Mouse (Mus musculus) large intestine, adult 2 months (tissue): ENCODE results near the gene Zfp219. TPM values are rescaled to one million over a fixed set of nuclear protein-coding genes. Genes with fewer than 3 reads are reported as not detected.
"Not testable (repeated sequence)": the region's sequence is repeated elsewhere in the genome, so short reads cannot be mapped to it uniquely, and the experiment has no call there.

Source experiments
- DNase-seq: peaks from one replicate; pipeline ENCODE4 v3.0.0-alpha.2; 2012; ENCODE audit warnings: low read depth, low spot score
- WGBS: fragments of 180-500 bp; shearing (Covaris S2); methylation state at CpG from one replicate; pipeline ENCODE4 v1.1.7; 2018; 5-methylcytosine and 5-hydroxymethylcytosine counted together
- polyA plus RNA-seq: library from polyadenylated mRNA; depleted of rRNA; stranded (reverse); fragments of >200 nt; gene quantifications from 2 replicates; pipeline ENCODE4 v1.2.3, GENCODE M21; 2012; rRNA removed

Gene Zfp219
- 39.7 and 54.2 TPM in 2 replicates for polyA plus RNA-seq

DNA sequence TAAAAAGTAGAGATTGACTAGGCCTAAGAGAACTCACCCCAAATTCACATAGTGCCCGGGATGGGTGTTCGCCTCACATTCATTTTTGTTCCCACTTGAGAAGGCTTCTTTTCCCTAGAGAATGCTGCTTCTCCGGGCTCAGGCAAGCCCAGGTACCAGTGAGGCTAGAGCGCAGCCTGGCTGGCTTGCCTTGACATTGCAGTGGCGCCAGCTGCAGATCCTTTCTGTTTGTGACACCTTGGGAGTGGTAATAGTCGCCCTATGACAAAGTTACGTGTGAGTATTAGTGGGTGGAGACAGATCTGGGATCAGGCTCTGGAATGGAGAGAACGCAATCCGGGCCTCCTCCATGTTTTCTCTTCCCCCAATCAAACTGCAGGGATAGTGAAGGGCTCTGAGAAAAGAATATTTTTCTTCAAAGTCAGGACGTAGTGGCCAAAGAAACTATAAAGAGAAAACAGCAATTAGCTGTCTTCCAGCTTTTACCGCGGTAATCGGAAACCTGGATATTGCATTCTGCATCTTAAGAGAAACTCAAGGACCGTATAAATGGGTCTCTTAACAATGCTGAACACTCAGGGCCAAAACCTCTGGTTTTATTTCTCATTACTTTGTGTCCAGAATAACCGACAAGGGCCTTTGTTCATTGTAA is at the start of gene Zfp219:
Gene Zfp219 (minus strand): TSS at position 248 of the 652 bp plus-strand sequence.
- 5% methylated on average over 15 of the region's 15 CpGs for WGBS
- no peak for DNase-seq

DNA sequence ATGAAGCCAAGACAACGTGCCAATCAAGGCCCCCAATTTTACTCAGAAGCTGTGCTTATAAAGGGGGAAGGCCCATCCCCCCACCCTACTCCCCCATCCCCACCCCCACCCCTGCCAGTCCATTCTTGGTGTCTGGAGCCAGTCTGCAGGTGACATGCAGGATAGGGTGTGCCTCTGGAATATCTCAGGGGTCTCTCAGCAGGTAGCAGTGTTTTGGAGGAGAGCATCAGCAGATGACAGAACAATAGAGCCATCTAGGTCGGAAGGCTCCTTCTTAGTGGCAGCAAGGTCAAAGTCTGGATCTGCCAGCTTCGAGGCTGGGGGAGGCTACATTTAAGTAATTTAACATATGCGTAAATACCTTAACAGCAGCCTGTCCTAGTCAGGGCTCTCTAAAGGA is 45.6 kb upstream of the Zfp219 start:
- DNase-seq = no peak
- 47% methylated on average over 4 of the region's 4 CpGs for WGBS

DNA sequence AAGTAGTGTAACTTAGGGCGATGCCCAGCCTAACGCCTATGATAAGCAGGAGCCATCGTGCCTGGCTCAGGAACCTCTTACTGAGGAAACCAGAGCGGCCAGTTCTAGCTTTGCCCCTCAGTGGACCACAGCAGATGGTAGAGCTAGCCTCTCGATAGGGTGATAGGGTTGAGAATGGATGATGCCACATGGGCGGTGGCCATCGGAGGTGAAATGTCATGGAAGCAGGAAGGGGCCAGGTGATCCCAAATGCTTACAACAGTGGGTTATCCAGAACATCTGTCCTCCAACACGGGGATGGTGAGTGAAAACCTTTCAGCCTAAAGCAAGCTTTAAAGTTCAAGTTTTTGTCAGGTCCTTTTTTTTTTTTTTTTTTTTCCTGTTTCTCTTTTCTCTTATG is 41.3 kb upstream of the Zfp219 start:
- WGBS = 81% methylated on average over 8 of the region's 8 CpGs

DNA sequence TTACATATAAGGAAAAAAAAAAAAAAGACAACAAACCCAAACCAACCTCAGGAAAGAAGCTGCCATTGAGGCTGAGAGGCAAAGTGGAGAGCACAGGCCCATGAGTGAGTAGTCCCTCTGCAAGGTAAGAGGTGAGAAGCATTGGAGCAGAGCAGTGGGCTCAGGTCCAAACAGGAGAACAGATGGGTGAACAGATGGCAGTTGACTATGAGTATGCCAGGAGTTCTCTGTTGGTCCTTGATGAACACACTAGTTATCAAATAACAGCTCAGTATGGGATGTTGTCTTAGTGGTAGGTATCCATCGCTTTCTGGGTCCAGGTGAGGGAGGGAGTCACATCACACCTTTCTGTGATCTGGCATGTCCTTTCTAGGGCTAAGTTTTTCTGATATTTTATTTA is 40.3 kb upstream of the Zfp219 start:
- 89% methylated on average over 1 of the region's 1 CpGs for WGBS
- no peak for DNase-seq

More for the DNA sequence above, 41.3 kb upstream of the Zfp219 start:
- DNase-seq = no peak

DNA sequence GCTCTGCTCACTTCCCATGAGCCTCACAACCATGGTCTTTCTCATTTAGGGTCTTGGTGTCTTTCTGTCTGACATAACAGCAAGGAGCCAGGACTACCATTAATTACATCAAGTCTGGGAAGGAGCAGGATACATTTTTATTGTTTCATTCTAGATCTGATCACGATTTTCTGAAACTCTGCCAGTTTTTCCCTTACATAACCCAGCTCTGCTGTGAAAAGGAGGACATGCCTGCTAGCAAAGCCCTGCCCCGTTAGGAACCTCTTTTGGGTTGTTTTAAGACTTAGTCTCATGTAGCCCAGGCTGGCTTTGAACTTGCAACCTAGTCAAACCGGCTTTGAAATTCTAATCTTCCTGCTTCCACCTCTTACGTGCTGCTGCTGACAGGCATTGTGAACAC is 39.4 kb upstream of the Zfp219 start:
- 57% methylated on average over 4 of the region's 4 CpGs for WGBS
- no peak for DNase-seq

DNA sequence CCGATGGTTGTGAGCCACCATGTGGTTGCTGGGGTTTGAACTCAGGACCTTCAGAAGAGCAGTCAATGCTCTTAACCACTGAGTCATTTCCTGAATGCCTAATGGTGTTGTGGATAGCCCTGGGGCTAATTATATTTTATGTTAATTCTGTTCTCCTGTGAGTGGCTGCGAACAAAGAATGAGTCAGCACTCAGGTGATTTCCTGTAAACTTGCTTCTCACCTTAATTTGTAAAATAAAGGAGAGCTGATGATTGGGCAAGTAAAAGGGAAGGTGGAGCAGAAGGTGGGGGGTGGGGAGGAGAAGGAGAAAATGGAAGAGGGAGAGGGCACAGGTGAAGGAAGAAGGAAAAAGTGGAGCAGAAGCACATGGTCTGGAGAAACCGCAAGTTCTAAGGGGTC is 32.2 kb upstream of the Zfp219 start:
- WGBS = 70% methylated on average over 3 of the region's 3 CpGs
- DNase-seq = not testable (repeated sequence)

DNA sequence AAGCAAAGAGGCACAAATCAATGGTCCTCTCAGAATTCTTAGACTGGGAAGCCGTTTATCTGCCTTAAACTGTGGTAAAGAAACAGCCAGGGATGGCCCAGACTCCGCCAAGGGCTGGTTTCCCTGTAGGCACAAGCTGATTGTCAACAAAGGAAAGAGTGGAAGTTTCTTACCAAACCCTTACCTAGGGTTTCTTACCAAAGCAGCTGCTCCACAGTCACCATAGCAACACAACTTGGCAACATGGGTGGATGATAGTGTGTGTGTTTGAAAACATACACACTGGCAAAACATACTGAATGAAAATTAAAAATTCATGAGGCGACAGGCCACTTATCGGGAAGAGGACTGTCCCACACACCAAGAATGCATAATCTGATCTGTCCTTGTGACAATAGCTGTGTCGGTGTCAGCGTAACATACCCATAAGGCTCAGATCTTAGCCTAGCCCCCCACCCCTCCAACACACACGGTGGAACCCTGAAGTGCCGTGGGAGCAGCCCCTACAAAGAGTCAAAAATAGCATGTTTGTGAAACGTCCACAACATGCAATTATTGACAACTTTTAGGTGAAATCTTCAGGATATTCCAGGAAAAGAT is 25.5 kb upstream of the Zfp219 start:
- no peak for DNase-seq
- WGBS = 82% methylated on average over 9 of the region's 9 CpGs

DNA sequence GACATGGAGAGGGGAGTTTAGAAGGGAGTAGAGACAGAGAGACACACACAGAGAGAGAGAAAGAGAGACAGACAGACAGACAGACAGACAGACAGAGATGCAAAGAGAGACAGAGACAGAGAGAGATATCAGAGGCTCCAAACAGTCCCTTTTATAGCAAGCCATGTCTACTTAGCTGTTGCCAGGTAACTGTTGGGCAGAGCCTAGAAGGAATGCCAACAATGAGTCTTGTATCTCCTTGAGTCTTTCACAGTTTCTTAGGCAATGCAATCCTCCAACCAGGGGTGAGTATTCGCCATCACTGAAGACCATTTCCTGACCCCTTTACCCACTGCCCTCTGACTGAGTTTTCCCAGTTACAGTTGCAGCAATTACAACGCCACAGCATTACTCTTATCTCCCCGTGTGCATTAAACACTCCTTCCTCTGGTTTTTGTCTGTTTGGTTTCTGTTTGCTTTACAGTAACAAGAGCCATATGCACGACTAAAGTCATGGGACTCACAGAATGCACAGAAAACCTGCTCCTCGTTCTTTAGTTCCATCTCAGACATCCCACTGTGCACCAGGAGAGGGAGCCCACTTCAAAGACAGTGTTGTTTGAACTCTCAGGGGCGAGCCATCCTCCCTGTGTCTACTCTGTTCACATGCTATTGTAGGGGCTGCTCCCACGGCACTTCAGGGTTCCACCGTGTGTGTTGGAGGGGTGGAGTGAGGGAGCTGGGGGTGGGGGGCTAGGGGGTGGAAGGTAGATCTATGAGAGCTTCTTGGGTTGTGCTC is 24.6 kb upstream of the Zfp219 start:
- WGBS = 4% methylated on average over 8 of the region's 8 CpGs

DNA sequence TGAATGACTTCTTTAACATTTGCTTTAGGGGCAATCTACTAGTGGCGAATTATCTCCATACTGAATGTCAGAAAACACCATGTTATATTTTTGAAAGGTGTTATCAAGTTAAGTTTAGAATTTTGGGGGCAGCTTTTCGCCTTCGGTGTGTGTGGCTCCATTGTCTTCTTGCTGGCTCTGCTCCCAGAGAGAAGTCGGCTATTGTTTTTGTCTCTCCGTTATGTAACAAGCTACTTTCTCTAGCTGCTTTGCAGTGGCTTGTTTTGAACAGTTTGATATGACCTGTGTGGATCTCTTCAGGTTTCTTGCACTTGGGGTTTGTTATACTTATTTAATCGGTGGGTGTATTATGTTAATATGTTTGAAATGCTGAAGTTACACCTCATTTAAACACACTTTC is 22.9 kb upstream of the Zfp219 start:
- 62% methylated on average over 6 of the region's 6 CpGs for WGBS

More for the DNA sequence above, 24.6 kb upstream of the Zfp219 start:
- DNase-seq = no peak

DNA sequence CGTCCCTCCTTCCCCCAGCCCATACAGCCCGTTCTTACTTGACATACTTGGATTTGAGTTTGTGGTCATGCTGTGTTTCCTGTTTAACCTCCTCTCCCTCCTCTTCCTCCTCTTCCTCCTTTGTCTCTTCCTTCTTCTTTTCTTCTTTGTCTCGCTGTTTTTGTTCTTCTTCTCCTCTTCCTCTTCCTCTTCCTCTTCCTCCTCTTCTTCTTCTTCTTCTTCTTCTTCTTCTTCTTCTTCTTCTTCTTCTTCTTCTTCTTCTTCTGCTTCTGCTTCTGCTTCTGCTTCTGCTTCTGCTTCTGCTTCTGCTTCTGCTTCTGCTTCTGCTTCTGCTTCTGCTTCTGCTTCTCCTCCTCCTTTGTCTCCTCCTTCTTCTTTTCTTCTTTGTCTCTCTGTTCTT is 21.8 kb upstream of the Zfp219 start, which contains the start of gene Olfr221:
Gene Olfr221 (minus strand): TSS at position 101 of the 400 bp plus-strand sequence.
- 56% methylated on average over 3 of the region's 3 CpGs for WGBS
- not testable (repeated sequence) for DNase-seq

More for the DNA sequence above, 22.9 kb upstream of the Zfp219 start:
- DNase-seq = no peak

DNA sequence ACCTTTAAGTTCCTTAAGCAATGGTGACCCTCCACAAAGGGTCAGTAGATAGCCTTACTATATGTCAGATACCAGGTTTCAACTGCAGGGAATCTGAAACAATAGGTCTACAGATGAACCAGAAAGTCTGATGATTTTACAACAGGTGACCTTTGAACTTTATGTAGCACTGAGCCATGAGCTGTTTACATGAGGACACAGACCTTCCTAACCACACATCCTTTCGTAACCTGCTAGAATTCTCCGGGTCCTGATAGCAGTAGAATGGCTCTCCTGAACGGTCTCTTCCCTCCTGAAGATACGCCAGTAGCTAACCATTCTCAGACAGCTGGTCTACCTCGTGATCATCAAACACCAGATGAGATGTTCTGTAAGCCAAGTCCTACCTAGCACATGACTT is 18.8 kb upstream of the Zfp219 start:
- DNase-seq = no peak
- WGBS = 34% methylated on average over 5 of the region's 5 CpGs

DNA sequence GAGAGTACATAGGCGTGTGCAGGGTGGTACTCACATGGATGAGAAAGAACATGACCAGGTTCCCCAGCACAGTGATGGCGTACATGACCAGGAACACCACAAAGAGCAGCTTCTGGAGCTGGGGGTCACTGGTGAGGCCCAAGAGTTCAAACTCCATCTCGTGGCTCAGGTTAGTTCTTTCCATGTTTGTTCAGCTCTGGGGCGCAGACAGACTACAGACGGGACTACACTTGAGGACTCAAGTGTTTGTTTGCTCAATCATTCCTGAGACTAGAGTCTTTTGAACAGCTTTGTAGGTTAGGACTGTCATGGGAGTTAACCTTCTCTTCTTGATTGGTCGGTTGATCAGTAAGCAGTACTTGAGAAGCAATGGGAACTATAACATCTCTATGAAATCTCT is 15.4 kb upstream of the Zfp219 start:
- no peak for DNase-seq
- 76% methylated on average over 6 of the region's 6 CpGs for WGBS

DNA sequence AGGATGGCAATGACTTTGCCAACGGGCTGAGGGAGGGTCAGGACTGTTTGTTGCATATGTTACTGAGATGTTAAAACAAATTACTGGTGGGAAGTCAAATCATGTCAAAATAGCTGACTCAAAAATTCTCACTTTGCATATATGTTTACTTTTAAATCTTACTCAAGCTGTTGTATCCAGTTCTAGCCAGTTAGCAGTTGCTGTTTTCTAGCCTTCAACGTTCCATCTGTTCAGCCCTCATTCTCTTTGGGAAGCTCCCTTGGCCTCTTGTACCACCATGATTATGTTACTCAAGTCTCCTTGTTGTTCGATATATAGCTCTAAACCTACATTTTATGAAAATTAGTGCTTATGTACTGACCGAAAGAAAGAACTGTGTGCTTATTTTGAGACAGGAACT is 5.8 kb upstream of the Zfp219 start:
- DNase-seq = no peak
- WGBS = 82% methylated on average over 4 of the region's 4 CpGs

DNA sequence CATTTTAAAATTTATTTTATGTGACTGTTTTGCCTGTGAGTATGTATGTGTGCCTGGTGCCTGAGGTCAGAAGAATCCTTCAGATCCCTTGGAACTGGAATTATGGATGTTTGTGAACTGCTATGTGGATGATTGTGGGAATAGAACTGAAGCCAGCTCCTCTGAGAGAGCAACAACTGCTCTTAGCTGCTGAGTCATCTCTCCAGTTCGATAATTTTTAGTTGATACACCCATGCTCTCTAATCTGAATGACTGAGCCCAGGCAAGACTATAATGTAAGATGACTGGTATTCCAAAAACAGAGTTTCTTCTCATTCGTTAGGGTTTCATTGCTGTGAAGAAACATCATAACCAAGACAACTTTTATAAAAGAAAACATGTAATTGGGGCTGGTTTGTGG is 3.6 kb upstream of the Zfp219 start:
- WGBS = 74% methylated on average over 2 of the region's 2 CpGs
- DNase-seq = no peak

DNA sequence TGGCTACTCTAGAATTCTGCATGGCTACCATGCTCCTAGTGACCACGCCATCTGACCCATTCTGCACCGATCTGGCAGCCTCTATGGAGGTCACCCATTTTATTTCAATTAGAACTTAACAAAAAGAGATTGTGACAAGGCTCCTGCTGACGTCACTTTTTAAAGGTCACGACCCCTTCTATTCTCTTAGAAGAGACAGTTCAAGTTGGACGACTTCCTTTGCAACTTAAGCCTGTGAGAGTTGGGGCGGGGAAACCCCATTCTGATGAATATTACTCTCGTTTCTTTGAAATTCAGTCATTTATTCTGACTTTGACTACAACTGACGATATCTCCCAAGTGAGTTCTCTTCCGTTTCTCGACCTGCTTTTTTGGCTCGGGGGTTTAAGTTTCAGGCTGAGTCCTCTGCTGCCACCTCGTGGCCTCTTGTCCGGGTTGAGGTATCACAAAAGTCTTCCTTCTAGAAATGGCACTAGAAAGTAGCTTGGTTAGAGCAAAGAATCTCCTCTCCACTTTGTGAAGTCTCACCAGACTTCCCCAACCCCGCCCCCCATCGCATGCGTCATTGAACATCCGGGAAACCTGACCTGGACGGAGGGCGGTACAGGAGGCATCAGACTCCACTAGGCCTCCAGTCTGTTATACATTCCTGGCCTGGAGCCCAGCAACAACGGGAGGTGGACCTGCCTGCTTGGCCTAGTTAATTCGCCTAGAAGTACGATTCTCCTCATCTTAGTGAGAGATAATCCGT is 2.4 kb upstream of the Zfp219 start:
- DNase-seq = peak; percentile 87
- WGBS = 4% methylated on average over 23 of the region's 23 CpGs

DNA sequence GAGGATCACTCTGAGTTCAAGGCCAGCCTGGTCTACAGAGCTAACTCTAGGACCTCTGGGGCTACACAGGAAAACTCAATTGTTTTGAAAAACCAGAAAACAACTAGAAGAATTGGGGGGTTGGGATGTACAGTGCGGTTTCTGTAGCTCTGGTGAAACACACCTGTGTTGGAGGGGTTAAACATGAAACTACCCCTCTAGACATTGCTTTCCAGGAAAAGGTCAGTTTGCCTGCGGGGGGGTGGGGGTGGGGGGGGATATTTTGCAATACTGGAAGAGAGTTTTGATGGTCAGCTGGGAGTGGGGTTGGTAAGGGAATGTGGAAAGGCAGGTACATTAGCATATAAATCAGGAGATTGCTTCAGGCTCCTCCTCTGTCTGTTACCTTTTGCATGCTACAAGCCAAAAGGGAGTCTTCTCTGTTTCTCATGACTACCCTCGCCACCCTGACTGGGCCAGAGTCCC is 1.7 kb upstream of the Zfp219 start:
- DNase-seq = no peak
- 55% methylated on average over 3 of the region's 3 CpGs for WGBS

DNA sequence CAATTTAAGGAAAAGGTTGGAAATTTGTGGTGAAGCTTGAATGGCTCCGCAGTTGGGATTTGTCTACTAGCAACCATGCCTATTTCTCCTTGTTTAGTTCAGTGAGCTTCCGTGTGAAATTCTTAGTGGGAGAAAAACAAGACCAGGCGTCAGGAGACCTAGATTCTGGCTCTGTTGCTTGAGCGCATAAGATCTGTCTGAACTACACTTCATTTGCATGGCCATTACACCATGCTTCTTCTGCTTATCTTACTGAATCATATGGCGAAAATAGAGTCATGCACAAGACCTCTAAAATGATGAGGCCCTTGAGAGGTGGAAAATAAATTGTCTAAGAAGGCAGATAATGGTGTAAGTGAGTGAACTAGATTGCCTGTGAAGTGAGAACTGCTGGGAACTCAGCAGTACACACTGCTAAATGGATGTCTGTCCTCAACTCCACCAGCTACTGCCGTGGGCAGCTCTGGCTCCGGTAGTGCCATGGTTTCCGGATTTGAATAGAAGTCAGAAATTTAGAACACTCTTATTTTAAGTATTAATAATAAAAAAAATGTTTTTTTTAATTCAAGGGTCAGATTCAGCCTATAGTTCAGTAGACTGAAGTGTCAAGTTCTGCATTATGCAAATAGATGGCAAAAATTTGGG is 1.2 kb upstream of the Zfp219 start:
- no peak for DNase-seq
- WGBS = 93% methylated on average over 8 of the region's 8 CpGs

DNA sequence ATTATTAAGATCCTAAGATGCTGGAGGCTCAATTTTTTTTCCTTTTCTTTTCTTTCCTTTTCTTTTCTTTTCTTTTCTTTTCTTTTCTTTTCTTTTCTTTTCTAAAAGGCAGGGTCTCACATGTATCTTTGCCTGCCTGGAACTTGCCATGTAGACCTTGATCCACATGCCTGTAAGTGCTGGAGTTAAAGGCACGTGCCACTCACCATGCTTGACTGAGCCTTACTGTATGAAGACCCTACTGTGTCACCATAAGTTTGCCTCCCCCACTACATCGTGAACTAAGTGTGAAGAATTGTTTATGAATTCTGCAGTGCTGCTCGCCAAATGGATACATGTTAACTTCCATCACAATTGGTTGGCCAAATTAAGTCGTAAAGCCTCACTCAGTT is 601 bp upstream of the Zfp219 start:
- DNase-seq = no peak
- 64% methylated on average over 4 of the region's 4 CpGs for WGBS

DNA sequence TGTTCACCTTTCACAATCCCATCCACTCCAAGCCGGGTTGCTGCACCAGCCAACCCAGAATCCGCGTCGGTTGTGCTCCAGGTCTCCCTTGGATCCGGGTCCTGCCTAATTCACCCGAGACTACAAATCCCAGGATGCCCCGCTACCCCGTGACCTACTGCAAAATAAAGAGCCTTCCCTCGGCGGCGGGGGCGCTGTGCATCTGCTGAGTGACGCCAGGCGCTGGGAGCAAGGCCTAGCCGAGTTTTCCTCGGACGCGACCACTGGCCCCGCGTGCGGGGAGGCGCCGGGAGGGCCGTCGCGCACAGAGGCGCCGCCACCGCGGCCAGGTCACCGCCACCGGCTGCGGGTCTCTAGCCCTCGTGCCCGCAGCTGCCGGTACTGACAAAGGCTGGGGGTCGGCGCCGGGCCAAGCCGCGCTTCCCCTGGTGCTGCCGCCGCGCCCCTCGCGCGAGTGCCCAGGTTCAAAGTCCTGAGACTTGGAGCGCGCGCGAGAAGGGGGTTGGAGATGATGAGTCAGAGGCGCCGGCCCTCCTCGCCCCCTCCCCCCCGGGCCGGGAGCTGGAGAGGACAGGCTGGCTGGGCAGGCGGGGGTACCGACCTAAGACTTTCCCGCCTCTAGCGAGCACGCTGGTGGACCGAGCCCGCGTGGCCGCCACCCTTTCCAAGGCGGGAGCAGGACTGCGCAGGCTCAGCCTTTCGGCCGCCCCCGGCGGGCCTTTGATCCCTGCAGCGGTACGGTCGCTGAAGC is 768 bp downstream of the Zfp219 start:
- DNase-seq = peak; percentile 94
- under 1% methylated on average over 74 of the region's 74 CpGs for WGBS
